Mouse (Mus musculus) T-cell, adult 2 months (primary cell): Measurements from ENCODE around the gene Zfp663.

Experiments
- DNase-seq: peaks from one replicate; pipeline ENCODE4 v3.0.0; 2022; ENCODE audit warnings: low spot score

The Zfp663 gene

DNA sequence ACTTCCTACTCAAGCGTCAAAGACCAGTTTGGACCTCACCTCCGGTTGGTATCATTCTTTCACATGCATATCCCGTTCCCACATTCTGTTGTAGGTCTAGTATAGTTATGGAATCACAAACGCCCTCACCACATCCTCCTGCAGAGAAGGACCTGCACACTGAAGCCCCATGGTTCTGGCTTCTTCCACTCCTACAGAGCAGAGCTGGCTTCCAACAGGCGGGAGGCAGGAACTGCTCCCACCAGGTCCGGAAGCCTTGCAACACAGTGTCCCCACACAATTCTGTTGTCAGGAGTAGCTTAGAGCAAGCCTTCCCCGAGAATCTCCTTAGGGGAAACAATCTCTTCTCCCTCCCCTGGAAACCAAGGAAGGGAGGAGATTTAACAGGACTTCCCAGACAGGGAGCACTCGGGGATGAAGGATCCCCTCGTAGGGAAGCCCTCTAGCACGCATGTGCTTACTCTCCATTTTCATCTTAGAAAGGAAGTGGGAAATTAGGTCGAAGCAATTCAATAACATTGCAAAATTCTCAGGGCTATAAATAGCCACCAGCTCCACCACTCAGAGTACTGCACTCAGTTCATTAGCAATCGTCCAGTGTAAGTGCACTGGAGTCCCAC lies 47.9 kb downstream of the Zfp663 start:
- DNase-seq: no peak

DNA sequence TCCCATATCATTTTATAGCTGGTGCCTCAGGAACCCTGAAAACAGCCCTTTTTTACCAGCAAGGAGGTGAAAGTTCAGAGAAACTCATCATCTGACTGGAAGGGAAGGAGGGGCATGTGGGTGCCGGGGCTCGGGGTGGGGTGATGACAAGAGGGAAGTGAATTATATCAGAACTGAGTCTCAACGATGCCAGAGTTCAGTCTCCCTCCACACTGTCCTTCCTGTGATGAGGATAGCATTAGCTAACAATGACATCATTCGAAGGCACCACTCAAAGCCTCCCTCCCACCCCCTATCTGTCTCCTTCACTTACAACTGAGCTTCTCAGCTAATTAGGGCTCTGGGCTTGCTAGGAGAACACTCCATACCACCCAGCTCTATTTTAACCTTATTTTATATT lies 49.0 kb downstream of the Zfp663 start:
- DNase-seq: no peak

DNA sequence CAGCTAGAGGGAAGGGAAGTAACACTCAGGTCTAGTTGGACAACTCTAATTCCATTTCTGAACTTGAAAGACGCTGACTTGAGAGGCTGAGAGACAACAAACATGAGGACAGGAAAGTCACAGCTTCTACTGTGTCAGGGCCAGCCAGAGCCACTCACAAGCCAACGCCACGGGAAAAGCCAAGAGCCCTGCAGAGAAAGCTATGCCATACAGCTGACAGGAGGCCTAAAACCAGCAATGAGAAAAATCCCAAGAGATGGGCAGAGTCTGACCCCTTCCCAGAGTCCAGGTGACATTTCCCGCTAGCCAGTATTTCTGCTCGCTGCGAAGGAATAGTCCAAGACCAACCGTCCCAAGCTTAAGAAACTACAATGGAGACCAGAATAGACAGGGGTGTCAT lies 49.6 kb downstream of the Zfp663 start:
- DNase-seq: no peak

DNA sequence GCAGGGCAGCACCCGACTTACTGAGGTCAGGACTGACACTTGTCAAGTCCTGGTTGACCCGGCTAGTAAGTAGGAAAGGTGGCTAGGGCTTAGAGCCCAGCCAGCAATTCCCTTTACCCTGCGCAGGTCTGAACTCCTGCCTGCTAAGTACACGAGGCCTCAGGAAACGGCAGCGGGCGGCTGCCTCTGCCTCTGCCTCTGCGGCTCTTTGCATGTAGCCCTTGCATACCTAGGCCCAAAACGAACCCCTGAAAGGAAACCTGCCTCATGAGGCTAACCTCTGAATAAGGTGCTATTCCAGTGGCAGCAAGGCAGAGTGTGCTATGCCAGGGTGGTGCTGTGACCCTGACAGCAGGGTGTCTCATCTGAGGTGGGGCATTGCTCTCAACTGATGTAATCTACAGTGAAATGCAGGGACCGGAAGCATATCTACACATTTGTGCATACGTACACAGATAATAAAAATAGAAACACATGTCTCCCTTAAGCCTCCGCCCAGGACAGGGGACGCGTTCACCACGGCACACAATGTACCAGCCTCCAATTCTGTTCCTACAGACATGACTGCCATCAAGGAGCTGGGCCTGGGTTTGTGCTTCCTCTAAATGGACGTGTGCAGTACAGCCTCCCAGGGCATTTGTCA lies 50.8 kb downstream of the Zfp663 start:
- no peak for DNase-seq

DNA sequence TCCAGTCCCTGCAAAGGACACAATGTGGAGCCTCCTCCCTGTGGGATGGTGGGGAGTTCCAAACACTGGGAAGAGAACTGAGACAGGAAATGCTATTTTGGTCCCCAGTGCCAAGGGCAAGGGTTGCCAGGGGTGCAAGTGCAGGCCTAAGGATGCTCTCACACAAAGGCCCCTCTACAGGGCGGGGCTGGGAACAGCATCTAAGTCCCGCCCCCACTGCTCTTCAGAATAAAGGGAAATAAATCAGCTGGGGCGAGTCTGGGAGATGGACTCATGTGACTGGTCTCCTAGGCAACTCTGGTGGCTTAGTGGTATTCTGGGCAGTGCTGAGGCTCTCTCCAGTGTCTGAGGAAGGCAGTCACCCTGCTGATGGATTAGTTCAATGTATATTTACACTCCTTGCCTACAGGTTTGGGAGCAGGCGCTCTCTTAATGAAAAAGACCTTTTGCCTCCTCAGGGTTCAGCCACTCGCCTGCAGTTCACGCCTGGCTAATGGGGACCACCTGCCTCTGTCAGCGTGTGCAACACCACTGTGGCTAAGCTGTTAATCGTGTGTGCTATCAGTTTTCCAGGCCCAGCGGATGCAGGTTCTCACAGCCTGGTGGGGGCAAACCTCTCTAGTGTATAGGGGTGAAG lies 51.6 kb downstream of the Zfp663 start:
- DNase-seq: no peak

DNA sequence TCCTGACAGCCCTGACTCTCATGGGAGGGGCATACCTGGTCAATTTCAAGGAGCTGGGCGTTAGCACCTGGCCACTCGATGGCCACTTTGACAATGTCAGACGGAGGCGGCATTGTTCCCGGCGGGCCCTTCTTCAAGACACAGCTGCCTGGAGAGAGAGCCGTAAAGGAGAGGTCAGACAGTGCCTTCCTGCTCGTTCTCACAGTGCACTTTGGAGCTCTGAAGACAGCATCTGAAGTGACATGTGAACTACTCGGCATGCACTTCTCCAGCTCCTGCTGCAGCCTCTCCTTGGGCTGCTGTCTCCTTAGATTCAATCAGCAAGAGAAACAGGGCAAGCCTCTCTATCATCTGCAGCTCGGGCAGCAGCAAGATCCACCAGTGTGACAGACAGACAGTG lies 52.3 kb downstream of the Zfp663 start:
- DNase-seq: no peak

DNA sequence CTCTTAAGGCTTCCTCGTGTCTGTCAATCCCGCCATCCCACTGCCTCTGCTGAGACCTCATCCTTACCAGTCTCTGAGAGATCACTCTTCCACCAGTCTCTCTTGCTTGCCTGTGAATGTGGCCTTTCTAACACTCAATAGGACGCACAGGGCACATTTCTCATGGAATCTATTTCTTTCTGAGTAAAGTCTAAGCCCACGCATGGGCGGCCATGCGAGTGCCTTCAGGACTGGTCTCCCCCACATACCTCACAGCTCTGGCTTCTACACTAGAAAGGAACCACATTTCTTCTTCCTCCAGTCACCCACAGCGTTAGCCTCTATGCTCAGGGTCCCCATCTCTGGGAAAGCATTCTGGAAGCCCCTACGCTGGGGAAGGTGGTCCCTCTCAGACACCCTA lies 54.3 kb downstream of the Zfp663 start:
- DNase-seq: no peak

DNA sequence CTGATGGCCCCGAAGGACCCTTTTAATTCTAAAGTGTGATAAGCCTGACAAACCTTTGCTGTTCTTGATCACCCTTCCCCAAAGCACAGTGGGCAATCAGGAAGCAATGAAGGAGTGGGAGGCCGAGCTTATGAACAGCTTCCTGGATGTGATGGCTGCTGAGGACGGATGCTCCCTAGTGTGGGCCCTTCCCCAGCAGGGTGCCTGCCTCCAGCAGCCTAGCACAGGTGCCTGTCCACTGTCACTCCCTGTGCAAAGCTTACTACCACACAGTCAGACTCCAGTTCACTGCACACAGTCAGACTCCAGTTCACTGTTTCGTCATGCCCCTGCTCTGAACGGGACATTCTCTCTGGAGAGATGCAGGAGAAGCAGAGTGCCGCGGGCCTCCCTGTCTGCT lies 56.1 kb downstream of the Zfp663 start:
- DNase-seq: no peak

DNA sequence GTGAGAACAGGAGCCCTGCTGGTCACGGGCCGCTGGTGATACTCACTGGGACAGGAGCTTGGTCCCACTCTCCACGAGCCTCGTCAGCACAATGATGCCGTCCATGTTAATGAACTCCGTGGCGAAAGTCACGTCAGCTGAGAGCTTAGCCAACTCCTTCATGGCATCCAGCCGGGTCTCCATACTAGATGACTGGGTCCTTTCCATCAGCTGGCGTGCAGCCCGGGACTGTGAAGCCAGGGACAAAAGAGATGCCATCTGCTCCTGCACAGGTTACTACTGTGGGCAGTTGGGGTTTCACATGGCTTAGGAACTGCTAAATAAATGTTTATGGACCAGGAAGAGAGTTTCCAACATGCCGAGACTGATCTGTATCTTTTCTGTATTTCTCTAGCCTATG lies 57.0 kb downstream of the Zfp663 start:
- no peak for DNase-seq

DNA sequence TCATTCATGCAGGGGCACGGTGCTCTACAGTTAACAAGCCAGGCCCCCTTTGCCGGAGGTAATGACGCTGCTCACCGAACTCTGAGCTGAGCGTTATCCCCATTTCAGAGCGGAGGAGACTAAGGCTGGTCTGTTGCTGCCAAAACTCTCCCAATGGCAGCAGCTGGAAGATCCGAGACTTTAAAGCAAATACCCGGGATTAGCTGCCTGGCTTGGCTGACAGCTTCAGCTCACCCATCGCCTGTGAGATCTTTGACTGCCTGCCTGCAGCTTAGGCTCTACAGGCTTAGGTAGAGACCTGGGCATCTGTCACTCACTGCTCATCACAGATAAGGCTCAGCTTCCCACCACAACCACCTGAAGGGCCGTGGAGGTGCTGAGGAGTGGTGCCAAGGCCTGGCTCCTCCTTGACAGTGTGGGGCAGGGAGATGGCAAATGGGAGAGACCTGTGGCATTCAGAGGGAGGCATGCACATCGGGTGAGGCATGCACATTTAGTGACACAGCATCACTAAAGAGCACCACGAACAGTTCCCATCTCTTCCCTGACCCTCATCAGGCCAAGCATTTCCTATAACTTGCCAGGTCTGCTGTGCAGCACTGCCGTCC lies 57.6 kb downstream of the Zfp663 start:
- no peak for DNase-seq

DNA sequence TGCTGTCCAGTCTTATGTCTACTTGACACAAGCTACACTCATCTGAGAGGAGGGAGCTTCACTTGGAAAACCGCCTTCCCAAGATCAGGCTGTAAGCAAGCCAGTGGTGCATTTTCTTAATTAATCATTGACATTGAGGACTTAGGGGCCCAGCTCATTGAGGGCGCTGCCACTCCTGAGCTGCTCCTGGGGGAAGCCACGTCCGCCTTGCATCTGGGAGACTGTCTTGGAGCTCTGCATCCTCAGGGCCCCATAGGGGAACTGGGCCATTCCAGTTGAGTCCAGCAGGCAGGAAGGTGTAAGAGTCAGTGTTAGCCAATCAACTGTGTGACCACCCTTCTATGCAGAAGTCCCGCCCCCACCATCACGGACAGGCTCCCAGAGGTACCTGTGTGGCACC lies 60.7 kb downstream of the Zfp663 start:
- no peak for DNase-seq

DNA sequence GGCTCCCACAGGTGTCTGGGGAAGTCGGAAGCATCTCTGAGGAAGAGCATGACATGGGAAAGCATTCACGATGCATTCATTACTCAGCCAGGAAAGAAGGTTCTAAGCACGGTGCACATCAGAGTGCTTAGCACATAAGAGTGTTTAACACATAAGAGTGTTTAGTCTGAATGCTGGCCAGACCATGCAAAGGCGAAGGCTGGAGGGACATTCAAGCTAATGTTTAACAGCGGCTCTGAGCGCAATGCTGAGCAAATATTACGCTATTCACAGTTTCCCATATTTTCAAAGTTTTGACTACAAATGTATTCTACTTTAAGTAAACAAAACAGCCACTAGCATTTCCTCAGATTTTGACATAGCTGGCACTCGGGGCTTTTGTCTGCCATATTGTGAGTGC lies 63.1 kb downstream of the Zfp663 start:
- no peak for DNase-seq

DNA sequence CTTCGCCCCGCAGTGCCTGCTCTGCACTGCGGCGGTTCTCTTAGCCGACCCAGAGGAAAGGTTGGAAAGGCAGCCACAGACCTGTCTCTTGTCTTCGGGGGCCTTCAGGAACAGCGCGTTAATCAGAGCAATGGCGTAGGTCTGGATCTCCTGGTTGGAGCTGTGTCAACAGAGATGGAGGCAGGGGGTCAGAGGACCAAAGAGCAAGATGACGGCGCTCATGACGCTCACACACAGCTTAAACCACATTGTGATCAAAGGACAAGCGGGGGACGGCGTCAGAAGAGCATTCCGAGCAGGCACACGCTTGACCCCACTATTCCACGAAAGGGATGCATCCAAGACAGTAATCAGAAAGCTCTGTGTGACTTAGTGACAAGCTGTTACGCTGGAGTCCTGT lies 63.7 kb downstream of the Zfp663 start:
- DNase-seq: no peak

DNA sequence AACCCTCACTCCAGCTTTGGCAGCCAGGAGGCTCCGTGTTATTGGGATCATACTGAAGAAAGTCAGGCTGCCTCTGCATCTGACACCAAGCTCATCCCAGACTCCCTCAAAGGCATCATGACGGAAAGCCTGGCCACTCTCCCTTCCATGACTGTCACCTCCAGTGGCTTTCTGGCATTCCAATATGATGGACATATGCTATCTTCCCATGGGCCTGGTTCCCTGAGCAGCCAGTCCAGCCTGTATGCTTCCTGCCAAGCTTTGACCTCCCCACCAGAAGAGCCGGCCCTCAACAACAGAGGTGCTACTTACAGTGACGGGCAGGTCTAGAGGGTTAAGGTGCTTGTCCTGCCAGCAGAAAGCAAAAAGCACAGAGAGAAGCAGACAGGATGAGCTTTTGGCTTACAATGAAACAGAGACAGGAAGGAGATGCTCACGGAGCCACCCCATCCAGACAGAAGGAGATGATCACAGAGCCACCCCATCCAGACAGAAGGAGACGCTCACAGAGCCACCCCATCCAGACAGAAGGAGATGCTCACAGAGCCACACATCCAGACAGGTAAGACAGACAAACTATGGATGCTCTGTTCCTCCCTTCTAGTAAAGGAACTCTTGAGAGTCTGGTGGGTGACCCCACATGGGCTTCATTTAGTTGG lies 65.0 kb downstream of the Zfp663 start:
- DNase-seq: no peak

DNA sequence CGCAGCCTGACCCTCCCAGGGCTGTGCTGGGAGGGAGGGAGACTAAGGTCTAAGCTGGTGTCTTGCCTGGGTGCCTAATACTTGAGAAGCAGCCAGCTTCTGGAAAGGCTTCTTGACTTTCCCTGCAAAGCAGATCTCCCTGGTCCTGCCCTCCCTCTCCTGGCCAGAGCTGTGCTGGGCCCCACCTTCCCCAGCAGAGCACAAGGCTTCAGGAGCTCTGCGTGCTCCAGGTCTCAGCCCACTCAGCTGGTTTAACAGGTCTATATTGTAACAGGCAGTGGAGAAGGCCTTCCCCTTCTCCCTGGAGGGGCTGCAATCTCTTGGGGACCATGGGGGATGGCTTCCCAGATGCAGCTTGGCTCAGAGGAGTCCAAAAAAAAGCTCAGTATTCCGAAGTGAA lies 67.1 kb downstream of the Zfp663 start:
- no peak for DNase-seq
